Mouse (Mus musculus) heart, postnatal 25 days (tissue): ENCODE results near the gene Whrn. TPM values are rescaled to one million over a fixed set of nuclear protein-coding genes. Genes with fewer than 3 reads are reported as not detected.

ENCODE experiments used
- total RNA-seq, 2 experiments: library from RNA; stranded (reverse); gene quantifications; 2 replicates each; pipeline ENCODE4 v1.2.3; 2021

Whrn gene
- total RNA-seq, 2 experiments from 2014 or later = 36.9 to 41.9 TPM

Other genes with a start within 250 kb of the Whrn start
- 1 to 10 TPM in 1 of 2 experiments, under 1 TPM in 1; 0.44 to 1.1 TPM for gene Orm1, start 151.4 kb downstream of the Whrn start, total RNA-seq
- gene Orm3, start 139.8 kb downstream of the Whrn start, total RNA-seq = 1 to 10 TPM; 1.3 to 1.5 TPM
- gene Orm2, start 133.5 kb downstream of the Whrn start, total RNA-seq = under 1 TPM; 0.50 to 0.60 TPM
- 1 to 10 TPM; 3.5 to 3.7 TPM for gene Akna, start 92.6 kb downstream of the Whrn start, total RNA-seq
- gene Atp6v1g1, start 48.8 kb upstream of the Whrn start, total RNA-seq = 100 to 1,000 TPM; 144 to 162 TPM
- 10 to 100 TPM in 1 of 2 experiments, 1 to 10 TPM in 1; 9.8 to 10.9 TPM for gene Tmem268, start 62.8 kb upstream of the Whrn start, total RNA-seq
- gene Gm11213, start 109.3 kb upstream of the Whrn start, total RNA-seq = not detected
- gene Tex48, start 126.4 kb upstream of the Whrn start, total RNA-seq = not detected
- gene Gm11214, start 167.4 kb upstream of the Whrn start, total RNA-seq = not detected
- not detected for gene Tnfsf15, start 249.1 kb upstream of the Whrn start, total RNA-seq